Mouse (Mus musculus): Measurements from ENCODE around the gene Sugp2. TPM values are rescaled to one million over a fixed set of nuclear protein-coding genes. Genes with fewer than 3 reads are reported as not detected.

Gene Sugp2
- polyA plus RNA-seq, 1 experiment from 2014 or later: 14.3 TPM

- peaks cover 46% of the 10 kb centered on the region for H3K36me3 ChIP-seq
- no peaks in the 10 kb centered on the region for H3K27me3 ChIP-seq
- H3K4me2 ChIP-seq: no peak overlapping the region
- no peak for DNase-seq
- 0 out of 2 replicates have a peak overlapping the region, but pooled peaks have one; percentile 4 for H3K27ac ChIP-seq
- H3K4me1 ChIP-seq (replicated peaks): peaks cover 25% of the 10 kb centered on the region
- H3K9me3 ChIP-seq (replicated peaks): no peaks in the 10 kb centered on the region
- no peak for ATAC-seq (ENCODE audit: low read depth)
- no peak overlapping the region for H3K9ac ChIP-seq
- no peak overlapping the region for H3K4me3 ChIP-seq (replicated peaks)
- WGBS (ENCODE audit: insufficient replicate concordance): 81% methylated on average over 3 of the region's 3 CpGs
Observed at GRCm38 (mm10) chr8:70220911-70221310, 13.1 kb upstream of the Sugp2 start.

DNA sequence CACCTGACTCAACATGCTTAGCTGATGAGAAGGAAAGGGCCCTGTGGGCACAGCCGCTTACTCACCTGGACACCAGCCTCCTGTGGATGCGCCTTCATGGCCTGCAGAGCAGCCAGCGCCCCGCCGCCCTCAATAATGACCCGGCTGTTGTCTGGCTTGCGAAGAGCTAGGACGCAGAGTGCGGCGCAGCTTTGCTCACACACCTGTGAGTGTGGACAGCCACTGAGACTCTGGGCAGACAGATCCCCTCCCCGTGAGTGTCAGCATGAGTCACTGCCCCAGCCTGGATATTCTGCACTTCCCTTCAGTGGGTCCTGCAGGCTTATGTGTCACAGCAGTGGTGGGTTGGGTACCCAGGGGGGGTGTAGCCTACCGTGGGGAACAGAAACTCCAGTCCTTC lies 12.0 kb upstream of the Sugp2 start:
- H3K27ac ChIP-seq: no peak overlapping the region
- H3K9ac ChIP-seq: no peak overlapping the region; the same call in 1 of the 2 replicates
- no peak overlapping the region for H3K4me2 ChIP-seq
- H3K27me3 ChIP-seq: no peaks in the 10 kb centered on the region
- DNase-seq: no peak
- H3K9me3 ChIP-seq (replicated peaks): no peaks in the 10 kb centered on the region
- no peak overlapping the region for H3K4me3 ChIP-seq (replicated peaks)
- 95% methylated on average over 12 of the region's 12 CpGs for WGBS (ENCODE audit: insufficient replicate concordance)
- peaks cover 50% of the 10 kb centered on the region for H3K36me3 ChIP-seq
- peaks cover 25% of the 10 kb centered on the region for H3K4me1 ChIP-seq (replicated peaks)
- no peak for ATAC-seq (ENCODE audit: low read depth)

GRCm38 (mm10) chr8:70223341-70223740 lies 10.7 kb upstream of the Sugp2 start:
- Histone ChIP-seq H3K27me3 (no peaks in the 10 kb centered on the region), H3K27ac (no peak overlapping the region), H3K4me1 (replicated peaks) (peaks cover 25% of the 10 kb centered on the region), H3K36me3 (peaks cover 61% of the 10 kb centered on the region), H3K9me3 (replicated peaks) (no peaks in the 10 kb centered on the region), H3K4me2 (no peak overlapping the region), H3K4me3 (replicated peaks) (no peak overlapping the region), H3K9ac (no peak overlapping the region)
- no peak for ATAC-seq (ENCODE audit: low read depth)
- DNase-seq: no peak
- WGBS (ENCODE audit: insufficient replicate concordance): 59% methylated on average over 6 of the region's 6 CpGs

DNA sequence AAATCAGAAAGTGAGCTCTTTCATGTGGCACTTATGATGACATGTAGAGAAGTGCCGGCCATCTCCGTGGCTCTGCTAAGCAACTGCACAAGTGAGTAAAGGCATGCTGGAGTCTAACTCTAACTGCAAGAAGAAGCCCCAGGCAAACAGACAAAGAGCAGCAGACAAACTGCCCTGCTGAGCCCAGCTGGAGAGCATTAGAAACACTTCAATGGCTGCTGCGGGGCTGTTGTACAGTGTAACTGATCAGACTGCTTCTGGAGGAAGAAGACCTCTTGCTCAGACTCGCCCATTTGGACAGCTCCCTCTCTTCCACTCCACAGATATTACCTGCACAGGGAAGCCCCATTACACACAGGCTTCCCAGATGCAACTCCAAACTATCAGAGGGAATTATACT lies 6.0 kb upstream of the Sugp2 start:
- 82% methylated on average over 4 of the region's 4 CpGs for WGBS (ENCODE audit: insufficient replicate concordance)
- ATAC-seq (ENCODE audit: low read depth): no peak
- Histone ChIP-seq H3K36me3 (peaks cover 74% of the 10 kb centered on the region), H3K4me1 (replicated peaks) (peaks cover 12% of the 10 kb centered on the region), H3K4me2 (no peak overlapping the region), H3K4me3 (replicated peaks) (no peak overlapping the region), H3K9ac (no peak overlapping the region), H3K27ac (no peak overlapping the region), H3K27me3 (no peaks in the 10 kb centered on the region), H3K9me3 (replicated peaks) (no peaks in the 10 kb centered on the region)
- DNase-seq: no peak

DNA sequence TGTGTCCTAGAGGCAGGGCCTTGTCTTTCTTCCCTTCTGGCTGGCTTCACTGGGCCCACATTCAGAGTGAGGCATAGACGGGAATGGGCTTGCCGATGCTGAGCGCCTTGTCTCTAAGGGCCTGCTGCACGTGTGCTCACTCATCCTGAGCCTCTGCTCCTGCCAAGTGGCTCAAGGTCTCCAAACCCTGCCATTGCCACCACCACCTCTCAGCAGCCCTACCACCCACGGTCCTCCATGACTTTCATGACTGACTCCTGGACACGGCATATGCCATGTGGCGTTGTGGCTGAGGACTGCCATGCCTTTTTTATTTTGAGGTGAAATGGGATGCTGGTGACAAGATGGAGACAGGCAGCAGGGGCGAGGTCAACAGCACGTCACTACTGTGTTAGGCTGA lies 3.2 kb upstream of the Sugp2 start:
- ATAC-seq (ENCODE audit: low read depth) (no peak), DNase-seq (no peak)
- H3K4me1 ChIP-seq (replicated peaks): peaks cover 30% of the 10 kb centered on the region
- H3K9me3 ChIP-seq (replicated peaks): no peaks in the 10 kb centered on the region
- no peak overlapping the region for H3K27ac ChIP-seq
- H3K36me3 ChIP-seq: peaks cover 45% of the 10 kb centered on the region
- no peaks in the 10 kb centered on the region for H3K27me3 ChIP-seq
- no peak overlapping the region for H3K4me2 ChIP-seq
- H3K4me3 ChIP-seq (replicated peaks): no peak overlapping the region
- H3K9ac ChIP-seq: no peak overlapping the region
- 86% methylated on average over 9 of the region's 9 CpGs for WGBS (ENCODE audit: insufficient replicate concordance)

- peak overlapping the region; percentile 81 for H3K9ac ChIP-seq
- no peaks in the 10 kb centered on the region for H3K9me3 ChIP-seq (replicated peaks)
- peak overlapping the region; percentile 76 for H3K4me3 ChIP-seq (replicated peaks)
- peaks cover 56% of the 10 kb centered on the region for H3K4me1 ChIP-seq (replicated peaks)
- WGBS (ENCODE audit: insufficient replicate concordance): 4% methylated on average over 13 of the region's 13 CpGs
- H3K27me3 ChIP-seq: no peaks in the 10 kb centered on the region
- H3K27ac ChIP-seq: peak overlapping the region; percentile 95
- no peak for ATAC-seq (ENCODE audit: low read depth)
- DNase-seq: no peak
- H3K4me2 ChIP-seq: peak overlapping the region; percentile 96
- H3K36me3 ChIP-seq: peaks cover 51% of the 10 kb centered on the region
Observed at GRCm38 (mm10) chr8:70233606-70234005, 420 bp upstream of the Sugp2 start.

GRCm38 (mm10) chr8:70234781-70235128 lies 729 bp downstream of the Sugp2 start:
- H3K36me3 ChIP-seq: peaks cover 49% of the 10 kb centered on the region
- peak overlapping the region; percentile 88 for H3K9ac ChIP-seq
- no peaks in the 10 kb centered on the region for H3K27me3 ChIP-seq
- no peak for ATAC-seq (ENCODE audit: low read depth)
- peak overlapping the region; percentile 96 for H3K4me2 ChIP-seq
- peak overlapping the region; percentile 95 for H3K27ac ChIP-seq
- DNase-seq: no peak
- peak overlapping the region; percentile 76 for H3K4me3 ChIP-seq (replicated peaks)
- peaks cover 61% of the 10 kb centered on the region for H3K4me1 ChIP-seq (replicated peaks)
- 1% methylated on average over 15 of the region's 15 CpGs for WGBS (ENCODE audit: insufficient replicate concordance)
- H3K9me3 ChIP-seq (replicated peaks): no peaks in the 10 kb centered on the region

- ATAC-seq (ENCODE audit: low read depth): no peak
- H3K9ac ChIP-seq: no peak overlapping the region
- no peaks in the 10 kb centered on the region for H3K9me3 ChIP-seq (replicated peaks)
- no peak overlapping the region for H3K4me2 ChIP-seq
- DNase-seq: no peak
- WGBS (ENCODE audit: insufficient replicate concordance): 34% methylated on average over 2 of the region's 2 CpGs
- H3K36me3 ChIP-seq: peaks cover 64% of the 10 kb centered on the region
- no peak overlapping the region for H3K4me3 ChIP-seq (replicated peaks)
- peaks cover 51% of the 10 kb centered on the region for H3K4me1 ChIP-seq (replicated peaks)
- peak overlapping the region; percentile 4; the same call in 1 of the 2 replicates for H3K27ac ChIP-seq
- no peaks in the 10 kb centered on the region for H3K27me3 ChIP-seq
Observed at GRCm38 (mm10) chr8:70237842-70238241, 3.8 kb downstream of the Sugp2 start.

DNA sequence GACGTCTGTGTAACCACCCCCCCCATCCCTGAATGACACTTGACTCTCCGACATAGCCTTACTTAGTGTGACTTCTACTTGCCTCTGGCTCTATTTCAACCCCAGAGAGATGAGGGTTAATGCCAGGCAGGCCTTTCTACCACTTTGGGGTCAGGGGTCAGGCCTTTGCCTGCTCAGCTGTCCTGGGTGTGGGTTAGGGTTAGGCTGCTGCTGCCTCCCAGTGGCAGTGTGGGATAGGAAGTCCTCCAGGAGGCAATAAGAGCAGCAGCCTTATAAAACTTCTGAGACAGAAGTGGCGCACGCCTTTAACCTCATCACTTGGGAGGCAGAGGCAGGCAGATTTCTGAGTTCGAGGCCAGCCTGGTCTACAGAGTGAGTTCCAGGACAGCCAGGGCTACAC lies 6.6 kb downstream of the Sugp2 start:
- DNase-seq (no peak), ATAC-seq (ENCODE audit: low read depth) (no peak)
- WGBS (ENCODE audit: insufficient replicate concordance): 83% methylated on average over 5 of the region's 5 CpGs
- H3K4me1 ChIP-seq (replicated peaks): peaks cover 38% of the 10 kb centered on the region
- H3K4me3 ChIP-seq (replicated peaks): no peak overlapping the region
- peaks cover 88% of the 10 kb centered on the region for H3K36me3 ChIP-seq
- no peaks in the 10 kb centered on the region for H3K9me3 ChIP-seq (replicated peaks)
- no peaks in the 10 kb centered on the region for H3K27me3 ChIP-seq
- H3K9ac ChIP-seq: no peak overlapping the region
- no peak overlapping the region for H3K4me2 ChIP-seq
- no peak overlapping the region for H3K27ac ChIP-seq

DNA sequence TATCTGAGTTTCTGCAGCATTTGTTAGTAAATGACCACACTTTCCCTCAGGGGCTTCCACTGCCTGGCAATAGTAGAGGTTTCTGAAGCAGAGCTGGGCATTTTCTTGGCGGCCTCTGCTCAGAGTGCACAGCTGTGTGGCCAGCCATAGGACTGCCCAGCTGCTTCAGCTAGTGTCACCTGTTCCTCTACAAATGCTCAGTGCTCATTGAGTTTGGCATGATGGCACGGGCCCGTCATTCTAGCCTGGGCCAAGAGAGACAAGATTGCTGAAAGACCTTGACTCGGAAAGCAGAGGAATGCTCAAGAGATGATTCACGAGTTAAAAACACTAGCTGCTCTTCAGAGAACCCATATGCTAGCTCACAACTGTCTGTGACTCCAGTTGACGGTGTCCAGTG lies 12.6 kb downstream of the Sugp2 start:
- Histone ChIP-seq H3K9ac (no peak overlapping the region), H3K4me3 (replicated peaks) (no peak overlapping the region), H3K4me2 (no peak overlapping the region), H3K27me3 (no peaks in the 10 kb centered on the region), H3K36me3 (peaks cover 93% of the 10 kb centered on the region), H3K9me3 (replicated peaks) (no peaks in the 10 kb centered on the region), H3K4me1 (replicated peaks) (peaks cover 4% of the 10 kb centered on the region), H3K27ac (no peak overlapping the region)
- ATAC-seq (ENCODE audit: low read depth) (no peak), DNase-seq (no peak)
- WGBS (ENCODE audit: insufficient replicate concordance): 83% methylated on average over 6 of the region's 6 CpGs

DNA sequence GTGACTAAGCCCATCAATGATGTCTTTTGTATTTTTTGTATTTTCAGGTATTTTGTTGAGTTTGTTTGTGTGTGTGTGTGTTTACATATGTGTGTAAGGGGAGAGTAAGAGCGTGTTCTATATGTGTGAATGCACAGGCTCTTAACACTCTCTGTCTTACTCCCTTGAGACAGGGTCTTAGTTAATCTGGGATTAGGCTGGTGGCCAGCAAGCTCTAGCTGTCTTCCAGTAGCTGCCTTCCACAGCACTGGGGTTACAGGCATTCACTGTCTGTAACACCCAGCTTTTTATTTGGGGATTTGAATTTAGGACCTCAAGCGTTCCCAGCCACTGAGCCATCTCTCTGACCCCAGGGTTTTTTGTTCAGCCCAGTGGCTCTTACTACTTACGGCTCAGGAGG lies 13.8 kb downstream of the Sugp2 start:
- no peak overlapping the region for H3K4me3 ChIP-seq (replicated peaks)
- H3K27me3 ChIP-seq: no peaks in the 10 kb centered on the region
- H3K36me3 ChIP-seq: peaks cover 93% of the 10 kb centered on the region
- H3K9me3 ChIP-seq (replicated peaks): no peaks in the 10 kb centered on the region
- H3K27ac ChIP-seq: no peak overlapping the region
- 87% methylated on average over 3 of the region's 3 CpGs for WGBS (ENCODE audit: insufficient replicate concordance)
- ATAC-seq (ENCODE audit: low read depth): no peak
- DNase-seq: no peak
- H3K4me1 ChIP-seq (replicated peaks): peaks cover 4% of the 10 kb centered on the region
- H3K9ac ChIP-seq: no peak overlapping the region
- H3K4me2 ChIP-seq: no peak overlapping the region

DNA sequence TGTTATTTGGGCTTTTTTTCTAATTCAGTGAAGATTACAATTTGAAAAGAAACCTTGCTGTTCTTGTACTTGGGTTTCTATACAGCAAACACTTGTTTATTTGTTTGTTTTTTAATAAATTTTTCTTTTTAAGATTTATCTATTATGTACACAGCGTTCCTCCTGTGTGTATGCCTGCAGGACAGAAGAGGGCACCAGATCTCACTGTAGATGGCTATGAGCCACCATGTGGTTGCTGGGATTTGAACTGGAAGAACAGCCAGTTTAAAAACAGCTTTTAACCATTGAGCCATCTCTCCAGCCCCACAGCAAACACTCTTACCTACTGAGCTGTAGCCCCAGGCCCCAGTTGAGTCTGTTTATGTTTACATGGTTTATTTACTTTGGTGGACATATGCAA lies 20.6 kb downstream of the Sugp2 start:
- Histone ChIP-seq H3K9me3 (replicated peaks) (no peaks in the 10 kb centered on the region), H3K4me3 (replicated peaks) (no peak overlapping the region), H3K27ac (no peak overlapping the region), H3K36me3 (peaks cover 99% of the 10 kb centered on the region), H3K9ac (no peak overlapping the region), H3K4me1 (replicated peaks) (peaks cover 16% of the 10 kb centered on the region), H3K27me3 (no peaks in the 10 kb centered on the region), H3K4me2 (no peak overlapping the region)
- no peak for DNase-seq
- 83% methylated on average over 1 of the region's 1 CpGs for WGBS (ENCODE audit: insufficient replicate concordance)
- no peak for ATAC-seq (ENCODE audit: low read depth)
